Mouse (Mus musculus): ENCODE measurements at regions not wholly inside any gene's neighbourhood (a gene's known extent, or its start where the extent isn't known, plus 50 kb on each side); places are given as distances from the start of the nearest gene placed in this dataset.

DNA sequence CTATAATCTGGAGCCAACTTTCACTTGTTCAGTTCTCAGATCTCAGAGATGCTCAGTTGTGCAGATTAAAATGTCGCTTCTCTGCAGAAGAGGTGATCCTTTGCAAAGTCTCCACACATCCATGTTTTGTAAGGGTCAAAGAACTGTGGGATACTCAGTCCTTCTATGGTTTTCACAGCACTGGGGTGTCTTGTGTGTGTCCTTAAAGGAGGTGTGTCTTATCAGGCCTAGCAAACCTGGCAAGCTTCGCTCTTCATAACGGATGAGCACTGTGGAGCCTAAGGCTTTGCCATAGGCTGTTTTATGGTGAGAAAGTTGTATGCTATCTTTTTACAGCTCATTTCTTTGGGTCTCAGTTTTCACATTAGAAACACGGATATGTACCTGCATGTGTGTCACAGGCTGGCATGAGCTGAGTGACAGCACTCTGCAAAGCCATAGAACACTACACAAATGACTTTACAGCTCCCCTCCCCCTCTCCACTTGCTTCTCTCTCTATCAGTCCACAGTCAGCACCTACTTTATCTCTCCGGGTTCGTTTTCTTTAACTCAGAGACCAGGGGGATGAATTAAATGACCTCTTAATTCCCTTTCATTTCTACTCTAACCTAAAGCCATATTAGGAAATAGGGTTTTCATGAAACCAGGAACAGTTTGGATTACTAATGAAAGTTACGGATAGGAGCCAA is 49.8 kb upstream of the Picalm start:
- WGBS (ENCODE audit: insufficient replicate concordance) = 25% methylated on average over 7 of the region's 7 CpGs
- Histone ChIP-seq H3K9ac (ENCODE audit: low read depth, low read length) (peak overlapping the region; percentile 48), H3K4me2 (ENCODE audit: low read depth, low read length) (peak overlapping the region; percentile 67), H3K4me3 (ENCODE audit: low read depth, low read length) (peak overlapping the region; percentile 35), H3K9me3 (replicated peaks; ENCODE audit: control insufficient read depth, low read length) (no peaks in the 10 kb centered on the region), H3K36me3 (ENCODE audit: control insufficient read depth, insufficient read depth) (no peaks in the 10 kb centered on the region), H3K27ac (ENCODE audit: low read length) (peak overlapping the region; percentile 95), H3K4me1 (ENCODE audit: control insufficient read depth, low read depth, low read length) (peaks cover 91% of the 10 kb centered on the region), H3K27me3 (ENCODE audit: control insufficient read depth, insufficient read depth, low read depth, low read length) (no peaks in the 10 kb centered on the region)
- peak; percentile 85 for ATAC-seq (ENCODE audit: low read depth)
